Mouse (Mus musculus) yolk sac, embryonic 10.5 days (tissue): ENCODE measurements around the gene Hemgn.

Experiments used
- DNase-seq: peaks from one replicate; pipeline ENCODE4 v3.0.0-alpha.2; 2017; ENCODE audit warnings: low spot score

Gene Hemgn

DNA sequence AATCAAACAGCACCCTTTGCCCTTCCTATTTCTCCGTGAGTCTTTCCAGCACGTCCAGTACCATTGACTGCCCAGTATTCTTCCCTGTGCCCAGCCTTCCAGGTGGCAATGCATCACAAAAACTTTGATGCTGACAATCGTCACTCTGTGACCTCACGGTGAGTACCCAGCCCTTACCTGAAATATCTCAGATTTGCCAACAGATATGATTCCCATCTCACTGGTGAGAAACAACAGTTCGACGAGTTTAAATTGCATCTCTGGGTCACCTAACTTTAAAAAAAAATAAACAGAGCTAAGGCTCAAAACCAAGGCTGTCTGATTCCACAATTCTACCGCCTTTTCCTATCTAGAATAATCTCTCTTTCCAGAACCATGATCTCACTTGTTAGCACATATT lies at the start of gene Hemgn:
Gene Hemgn, minus strand, starts transcription at position 101 of the 400 bp plus-strand sequence.
- no peak for DNase-seq

DNA sequence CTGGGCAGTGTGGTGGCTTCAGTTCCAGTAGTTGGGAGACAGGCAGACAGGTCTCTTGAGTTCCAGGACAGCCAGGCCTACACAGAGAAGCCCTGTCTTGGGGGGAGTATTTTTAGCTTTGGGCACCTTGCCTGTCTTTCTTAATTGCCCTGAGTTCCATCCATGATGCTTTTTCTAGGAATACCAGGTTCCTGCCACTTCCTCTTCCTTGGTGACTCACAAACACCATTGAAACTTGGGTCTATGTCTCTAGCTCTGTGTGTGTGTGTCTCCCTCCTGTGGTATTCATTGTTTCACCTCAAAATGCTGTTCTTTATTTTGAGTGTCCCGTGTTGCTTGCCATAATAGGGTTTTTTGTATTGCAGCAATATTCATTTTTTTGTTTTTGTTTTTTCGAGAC lies 45.1 kb upstream of the Hemgn start:
- DNase-seq: no peak

DNA sequence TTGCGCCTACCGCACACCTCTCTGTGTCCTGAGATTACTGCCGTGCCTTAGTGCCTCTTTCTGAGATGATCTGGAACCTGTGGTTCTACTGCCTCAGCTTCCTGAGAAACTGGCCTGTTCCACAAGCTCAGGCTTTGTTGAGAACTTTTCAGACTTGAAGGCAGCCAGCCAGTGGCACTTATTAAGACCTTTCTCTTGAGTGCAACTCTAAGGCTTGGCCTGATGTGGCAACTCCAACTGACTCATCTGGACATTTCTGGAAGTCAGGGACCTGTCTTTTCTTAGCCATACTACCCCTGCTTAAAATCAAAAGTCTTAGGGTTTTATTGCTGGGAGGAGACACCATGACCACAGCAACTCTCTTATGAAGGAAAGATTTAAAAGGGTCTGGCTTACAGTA lies 43.9 kb upstream of the Hemgn start:
- no peak for DNase-seq

DNA sequence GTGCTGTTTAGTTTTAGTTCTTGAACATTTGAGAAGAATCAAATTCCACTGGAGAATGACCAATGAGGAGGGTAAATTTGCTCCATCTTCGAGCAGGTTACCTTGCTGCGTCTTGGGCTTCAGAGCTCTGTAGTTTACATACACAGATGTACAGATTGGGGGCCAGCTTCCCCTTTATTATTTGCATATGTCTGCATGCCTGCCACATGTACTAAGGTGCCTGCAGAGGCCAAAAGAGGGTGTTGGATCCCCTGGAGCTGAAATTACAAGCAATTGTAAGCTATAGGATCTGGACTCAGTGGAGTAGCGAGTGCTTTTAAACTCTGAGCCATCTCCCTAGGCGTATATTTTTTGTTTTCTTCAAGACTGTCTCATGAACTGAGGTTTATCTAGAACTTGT lies 43.5 kb upstream of the Hemgn start:
- no peak for DNase-seq

DNA sequence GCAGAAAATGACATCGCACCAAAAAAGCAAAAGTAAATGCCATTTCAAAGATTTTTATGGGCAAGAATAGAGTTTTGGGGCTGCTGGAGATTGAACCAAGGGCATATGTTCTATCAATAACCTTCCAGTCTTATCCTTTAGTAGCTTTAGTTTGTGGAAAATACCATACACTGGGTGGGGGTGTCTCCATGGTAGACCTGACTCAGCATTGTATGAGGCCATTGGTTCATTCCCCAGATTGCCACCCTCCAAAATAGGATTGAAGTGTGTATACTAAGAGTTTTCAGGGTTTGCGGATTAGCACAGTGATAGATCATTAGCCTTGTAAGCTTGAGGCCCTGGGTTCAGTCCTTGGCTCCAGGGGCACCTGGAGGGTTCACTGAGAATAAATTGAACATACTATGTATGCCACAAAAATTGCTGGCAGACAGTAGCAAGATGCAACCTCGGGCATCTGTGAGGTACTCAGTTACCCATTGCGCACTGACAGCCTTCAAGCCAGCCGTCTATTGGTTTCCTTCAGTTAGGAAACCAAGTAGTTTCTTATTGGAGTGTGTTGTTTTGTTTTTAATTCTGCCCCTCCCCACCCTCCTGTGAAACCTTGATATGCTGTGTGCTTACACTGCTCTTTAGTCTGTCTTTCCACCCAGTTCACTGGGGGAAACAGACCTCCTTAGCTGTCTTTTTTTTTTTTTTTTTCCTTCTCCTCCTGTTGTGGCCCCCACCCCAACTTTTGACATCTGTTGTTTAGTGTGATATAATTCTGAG lies 41.0 kb upstream of the Hemgn start:
- DNase-seq: no peak

DNA sequence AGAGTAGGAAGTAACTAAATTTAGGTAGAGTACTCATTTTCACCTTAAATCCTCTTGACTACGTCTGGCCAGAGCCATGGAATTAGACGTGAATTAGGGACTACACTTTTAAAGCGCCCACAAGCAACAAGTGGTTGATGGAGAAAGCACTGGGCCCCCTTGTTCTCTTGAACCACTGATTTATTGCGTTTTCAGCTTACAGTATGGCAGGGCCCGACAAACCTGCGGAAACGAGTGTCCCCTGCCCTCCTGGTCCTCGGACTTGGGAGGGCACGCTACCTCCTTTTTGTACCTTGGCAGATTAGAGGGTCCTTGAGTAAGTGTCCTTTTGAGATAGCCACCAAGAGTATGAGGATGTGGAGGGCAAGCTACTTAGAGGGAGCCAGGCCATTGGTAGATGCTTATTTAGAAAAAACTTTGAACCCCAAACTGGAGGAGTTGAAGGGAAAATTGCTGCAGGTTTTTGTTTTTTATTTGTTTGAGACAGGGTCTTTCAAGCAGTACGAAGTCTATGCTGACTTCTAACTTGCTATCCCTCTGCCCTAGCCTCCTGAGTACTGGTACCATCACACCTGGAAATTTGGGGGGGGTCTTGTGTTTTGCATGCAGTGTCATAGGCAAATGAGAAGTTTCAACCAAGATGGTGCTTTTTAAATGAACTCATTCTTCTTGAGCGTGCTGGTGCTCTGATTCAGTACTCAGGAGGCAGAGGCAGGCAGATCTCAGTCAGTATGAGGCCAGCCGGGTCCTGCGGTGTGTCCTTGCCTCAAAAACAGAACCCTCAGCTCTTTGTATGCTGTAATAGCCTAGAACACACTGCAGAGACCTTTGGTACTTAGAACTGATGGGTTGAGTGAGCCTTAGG lies 39.8 kb upstream of the Hemgn start:
- no peak for DNase-seq

DNA sequence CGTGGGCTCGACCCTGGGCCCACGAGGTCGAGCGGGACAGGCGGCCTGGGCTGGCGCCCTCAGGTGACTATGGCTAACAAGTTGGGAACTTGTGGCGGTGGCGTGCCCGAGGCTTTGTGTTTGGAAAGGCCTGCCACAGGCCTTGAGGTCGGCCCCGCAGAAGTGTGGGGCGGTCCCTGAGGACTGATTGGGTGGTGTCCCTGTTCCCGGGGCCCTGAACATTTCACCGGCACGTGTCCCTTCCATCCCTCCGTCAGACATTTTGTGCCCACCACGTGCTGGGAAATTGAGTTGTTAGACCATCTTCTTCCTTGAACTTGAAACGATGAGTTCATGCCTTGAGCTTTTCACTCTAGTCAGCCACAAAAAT lies 39.2 kb upstream of the Hemgn start:
- peak; percentile 79 for DNase-seq

DNA sequence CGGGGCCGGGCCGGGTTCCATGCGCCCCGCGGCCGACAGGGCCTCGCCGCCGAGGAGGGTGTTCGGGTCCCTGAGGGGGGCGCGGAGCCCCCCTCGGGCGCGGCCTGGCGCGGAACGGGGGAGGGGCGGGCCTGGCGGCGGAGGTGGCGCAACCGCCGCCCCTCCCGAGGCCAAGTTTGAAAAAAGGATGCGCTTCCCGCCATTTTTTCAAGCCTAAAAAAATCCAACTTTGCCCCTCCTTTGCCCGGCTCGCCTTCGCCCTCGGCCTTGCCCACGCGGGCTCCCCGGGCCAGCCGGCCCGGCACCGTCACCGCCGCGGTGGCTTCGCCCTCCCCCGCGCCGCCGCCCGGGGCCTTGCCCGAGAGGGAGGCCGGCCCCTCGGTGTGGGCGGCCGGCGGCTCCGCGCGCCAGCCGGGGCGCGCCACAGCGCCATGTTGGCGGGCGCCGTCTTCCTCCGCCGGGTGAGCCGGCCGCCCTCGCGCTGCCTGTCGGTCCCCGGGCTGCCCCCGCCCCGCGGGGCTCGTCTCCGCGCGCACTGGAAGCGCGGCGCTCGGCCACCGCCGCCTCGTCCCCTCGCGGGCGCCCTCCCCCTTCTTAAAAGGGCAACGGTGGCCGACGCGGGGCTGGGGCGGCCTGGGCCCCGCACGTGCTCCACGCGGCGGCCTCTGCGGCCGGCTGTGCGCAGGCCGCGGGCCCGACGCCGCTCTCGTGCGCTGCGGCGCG lies 38.6 kb upstream of the Hemgn start:
- peak; percentile 81 for DNase-seq

DNA sequence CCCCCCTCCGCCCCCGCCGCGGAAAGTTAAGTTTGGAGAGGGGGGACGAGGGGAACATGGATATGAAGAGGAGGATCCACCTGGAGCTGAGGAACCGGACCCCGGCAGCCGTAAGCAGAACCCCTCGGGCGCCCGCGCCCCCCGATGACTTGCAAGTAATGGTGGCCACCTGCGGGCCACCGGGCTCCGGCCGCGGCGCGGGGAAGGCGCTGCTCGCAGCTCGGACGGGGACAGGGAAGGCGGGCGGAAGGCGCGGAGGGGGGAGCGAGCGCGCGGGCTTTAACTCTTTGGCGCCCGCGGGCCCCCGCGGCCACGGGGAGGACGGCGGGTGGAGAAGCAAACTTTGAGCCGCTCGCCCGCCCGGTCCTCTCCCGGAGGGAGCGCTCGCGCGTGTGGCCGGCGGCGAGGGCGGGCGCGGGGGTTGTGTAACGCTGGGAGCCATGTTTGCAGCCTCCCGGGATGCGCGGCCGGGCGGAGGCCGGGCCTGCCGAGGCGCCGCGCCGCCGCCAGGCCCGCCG lies 38.0 kb upstream of the Hemgn start:
- DNase-seq: peak; percentile 74

DNA sequence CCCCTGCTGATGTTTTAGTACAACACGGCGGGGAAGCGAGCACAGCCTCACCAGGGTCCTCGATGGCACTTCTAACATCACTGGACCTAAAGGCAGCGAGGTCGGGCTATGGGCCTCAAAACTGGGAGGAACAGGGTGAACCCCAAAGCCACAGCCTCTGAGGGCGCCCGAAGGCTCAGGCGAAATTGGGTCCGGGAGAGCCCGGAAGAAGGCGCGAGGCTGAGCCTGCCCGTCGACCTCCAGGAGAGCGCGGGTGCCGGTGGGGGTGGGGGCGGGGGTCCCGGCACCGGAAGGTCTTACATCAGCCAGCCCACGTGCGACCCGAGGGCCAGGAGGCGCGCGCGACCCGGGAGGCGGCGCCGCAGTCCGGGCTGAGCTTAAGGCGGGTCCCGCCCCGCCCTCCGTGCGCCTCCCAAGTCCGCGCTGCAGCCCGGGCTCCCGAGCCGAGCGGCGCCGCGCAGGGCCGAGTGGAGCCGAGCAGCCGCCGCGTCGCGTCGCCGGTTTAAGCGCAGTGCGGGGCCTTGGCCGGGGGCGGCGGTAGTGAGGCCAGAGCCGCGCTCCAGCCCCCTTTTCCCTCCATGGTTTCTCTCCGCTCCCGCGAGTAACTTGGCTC lies 37.3 kb upstream of the Hemgn start, which contains the start of gene Anp32b:
Gene Anp32b, plus strand, starts transcription at position 384 of the 613 bp plus-strand sequence.
- DNase-seq: peak; percentile 91

DNA sequence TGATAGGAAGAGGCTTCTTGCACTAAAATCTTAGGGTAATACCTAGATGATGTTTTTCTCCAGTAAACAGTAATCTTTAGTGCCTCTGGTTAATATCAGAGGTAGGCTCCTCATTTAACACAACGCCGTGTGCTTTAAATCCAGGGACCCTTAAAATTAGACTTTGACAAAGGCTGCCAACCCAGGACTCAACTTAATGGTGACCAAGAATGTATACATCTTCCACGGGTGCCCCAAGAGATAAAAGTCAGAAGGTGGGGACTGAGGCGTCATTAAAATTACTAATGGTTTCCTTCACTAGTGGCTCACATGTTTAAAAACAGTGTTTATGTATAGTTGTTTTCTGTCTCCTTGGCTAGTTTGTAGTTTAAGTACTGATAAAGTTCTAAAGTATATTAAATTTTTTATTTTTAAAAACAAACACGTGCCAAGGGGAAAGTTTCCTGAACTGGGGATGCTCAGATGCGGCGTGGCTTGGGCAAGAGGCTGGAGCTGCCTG lies 36.8 kb upstream of the Hemgn start:
- DNase-seq: no peak

DNA sequence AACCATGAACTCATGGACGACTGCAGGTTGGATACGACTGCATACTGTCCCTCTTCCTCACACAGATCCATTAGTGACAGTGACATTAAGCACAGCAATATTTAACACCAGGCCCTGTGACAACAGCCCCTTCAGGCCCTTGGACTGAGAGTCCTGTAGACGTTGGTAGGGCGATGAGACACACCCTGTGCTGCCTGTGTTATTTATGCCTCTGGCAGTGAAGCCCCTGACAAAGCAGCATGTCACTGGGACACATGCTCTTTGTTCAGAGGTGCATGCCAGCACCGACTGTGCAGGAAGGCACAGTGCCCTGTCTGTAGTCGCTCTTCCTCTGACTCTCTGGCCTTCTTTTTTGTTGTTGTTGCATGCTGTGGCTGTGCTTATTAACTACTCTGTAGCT lies 35.6 kb upstream of the Hemgn start:
- no peak for DNase-seq

DNA sequence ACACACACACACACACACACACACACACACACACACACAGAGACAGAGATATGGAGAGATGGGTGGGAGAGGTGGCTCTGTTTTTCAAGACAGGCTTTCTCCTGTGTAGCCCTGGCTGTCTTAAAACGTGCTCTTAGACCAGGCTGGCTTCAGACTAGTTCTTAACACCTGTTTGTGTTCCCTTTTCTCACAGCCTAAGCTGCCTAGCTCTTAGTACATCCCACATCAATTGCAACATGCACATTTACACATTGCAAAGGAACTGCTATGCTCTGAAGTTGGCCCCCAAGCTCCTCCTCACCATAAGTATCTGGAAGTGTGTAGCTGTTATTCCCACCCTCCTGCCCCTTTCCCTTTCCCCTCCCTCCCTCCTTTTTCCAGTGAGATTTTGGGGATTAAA lies 34.2 kb upstream of the Hemgn start:
- DNase-seq: no peak

DNA sequence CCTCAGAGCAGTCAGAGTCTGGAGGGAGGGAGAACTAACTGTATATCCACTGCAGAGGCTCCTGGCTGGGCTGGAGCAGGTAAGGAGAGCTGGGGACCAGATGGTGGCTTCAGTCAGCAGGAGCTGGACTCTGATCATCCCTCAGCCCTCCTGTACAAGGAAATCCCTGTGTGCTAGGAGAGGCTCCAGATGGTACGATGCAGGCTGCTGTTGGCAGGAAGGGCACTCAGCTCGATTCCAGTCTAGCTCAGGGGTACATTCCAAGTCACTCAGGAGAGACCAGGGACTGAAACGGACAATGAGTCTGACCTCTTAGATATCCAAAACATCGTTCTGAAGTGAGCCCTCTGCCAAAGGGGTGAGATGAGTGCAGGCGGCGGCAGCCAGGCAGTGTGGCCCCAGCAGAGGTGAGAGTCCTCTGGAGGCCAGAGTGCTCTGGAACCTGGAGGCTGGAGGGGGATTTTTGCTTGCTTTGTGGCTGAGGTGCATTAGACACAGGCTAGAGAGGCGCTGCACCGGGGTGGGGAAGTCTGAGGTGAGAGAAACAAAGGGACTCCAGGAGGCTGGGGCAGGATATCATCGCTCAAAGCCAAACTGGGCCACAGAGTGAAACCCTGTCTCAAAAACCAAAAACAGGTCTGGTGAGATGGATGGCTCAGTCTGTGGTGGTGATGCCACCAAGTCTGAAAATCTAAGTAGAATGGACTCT lies 32.1 kb upstream of the Hemgn start:
- no peak for DNase-seq

DNA sequence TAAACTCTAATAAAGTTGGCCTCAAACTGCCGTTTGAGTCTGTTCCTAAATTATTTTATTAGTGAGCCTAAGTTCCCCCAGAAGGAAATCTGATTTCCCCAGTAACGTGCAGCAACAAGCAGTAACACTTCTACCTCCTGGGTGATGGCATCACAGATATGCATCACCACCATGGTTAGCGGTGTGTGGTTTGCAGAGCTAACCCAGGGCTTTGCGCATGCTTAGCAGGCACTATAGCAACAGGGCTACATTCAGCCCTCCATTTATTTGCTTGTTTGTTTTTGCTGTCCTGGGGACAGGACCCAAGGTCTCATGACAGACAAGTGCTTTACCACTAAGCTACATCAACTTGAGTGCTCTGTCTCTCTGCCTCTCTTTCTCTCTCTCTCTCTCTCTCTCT lies 29.2 kb upstream of the Hemgn start:
- DNase-seq: no peak

DNA sequence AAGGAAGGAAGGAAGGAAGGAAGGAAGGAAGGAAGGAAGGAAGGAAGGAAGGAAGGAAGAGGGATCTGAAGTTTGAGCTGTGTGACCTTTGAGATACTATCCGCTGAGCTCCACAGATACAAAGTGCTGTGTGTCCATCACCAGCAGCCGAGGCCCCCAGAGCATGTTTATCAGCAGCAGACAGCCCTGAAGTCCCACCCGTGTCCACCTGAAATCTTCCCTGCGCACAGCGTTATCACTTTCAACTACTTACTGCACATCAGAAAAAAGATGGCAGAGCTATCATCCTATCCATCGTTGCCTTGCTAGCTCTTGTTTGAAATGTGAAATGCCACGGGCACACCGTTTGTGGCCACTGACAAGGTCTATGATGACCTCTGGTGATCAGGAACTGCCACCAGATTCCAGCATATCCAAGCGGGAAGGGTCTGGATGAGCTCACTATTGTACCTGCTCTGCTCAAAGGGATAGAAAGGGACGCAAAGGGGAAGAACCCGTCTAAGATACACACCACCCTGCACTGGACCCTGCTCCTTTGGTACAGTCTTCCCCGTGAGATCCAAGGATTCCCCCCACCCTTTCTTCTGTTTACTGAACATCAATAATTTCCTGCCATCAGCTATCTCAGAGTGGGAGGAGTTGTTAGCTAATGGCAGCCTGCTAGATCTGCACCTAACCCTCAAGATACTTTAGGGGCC lies 19.2 kb upstream of the Hemgn start:
- DNase-seq: no peak

DNA sequence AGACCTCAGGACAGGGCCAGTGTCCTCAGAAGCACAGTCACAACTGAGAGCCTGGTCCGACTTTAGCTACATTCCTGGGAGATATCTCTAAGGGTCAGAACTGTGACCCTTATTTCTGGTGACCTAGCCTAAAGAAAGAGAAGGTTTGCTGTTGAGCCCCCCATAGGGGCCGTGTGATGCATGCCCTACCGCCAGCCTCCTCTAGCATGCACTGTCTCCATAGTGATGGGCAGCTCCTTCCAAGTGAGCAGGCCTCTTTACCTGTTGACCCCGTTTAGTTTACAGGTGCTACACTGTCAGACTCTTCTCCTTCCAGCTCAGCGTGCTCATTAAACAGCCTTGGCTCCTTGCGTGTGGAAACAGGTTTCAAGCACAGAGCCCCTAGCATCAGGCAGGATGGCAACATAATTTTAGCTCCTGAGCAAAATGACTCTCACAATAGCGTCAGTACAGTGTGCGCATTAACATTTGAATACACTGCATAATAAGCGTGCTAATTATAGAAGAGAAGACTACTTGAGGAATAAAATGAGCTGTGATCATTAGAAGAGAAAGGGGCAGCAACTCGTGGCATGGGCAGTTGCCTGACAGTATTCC lies 15.7 kb upstream of the Hemgn start:
- no peak for DNase-seq

DNA sequence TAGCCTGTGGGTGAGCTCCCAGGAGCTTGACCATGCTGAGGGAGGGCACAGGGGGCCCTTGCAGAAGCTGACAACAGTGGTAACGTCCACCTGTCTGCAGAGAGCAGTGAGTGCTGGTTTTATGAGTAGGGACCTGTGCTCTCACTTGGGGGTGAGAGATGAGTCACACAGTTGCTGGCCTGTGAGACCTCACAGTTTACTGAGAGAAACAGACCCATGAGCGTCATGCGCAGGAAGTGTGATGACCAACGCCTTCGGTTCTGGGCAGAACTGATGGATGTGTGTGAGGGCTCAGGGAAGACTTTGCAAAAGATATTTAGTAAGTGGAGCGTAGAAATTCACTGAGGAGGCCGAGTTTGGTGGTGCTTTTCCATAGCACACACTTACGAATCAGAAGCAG lies 9.3 kb upstream of the Hemgn start:
- no peak for DNase-seq

DNA sequence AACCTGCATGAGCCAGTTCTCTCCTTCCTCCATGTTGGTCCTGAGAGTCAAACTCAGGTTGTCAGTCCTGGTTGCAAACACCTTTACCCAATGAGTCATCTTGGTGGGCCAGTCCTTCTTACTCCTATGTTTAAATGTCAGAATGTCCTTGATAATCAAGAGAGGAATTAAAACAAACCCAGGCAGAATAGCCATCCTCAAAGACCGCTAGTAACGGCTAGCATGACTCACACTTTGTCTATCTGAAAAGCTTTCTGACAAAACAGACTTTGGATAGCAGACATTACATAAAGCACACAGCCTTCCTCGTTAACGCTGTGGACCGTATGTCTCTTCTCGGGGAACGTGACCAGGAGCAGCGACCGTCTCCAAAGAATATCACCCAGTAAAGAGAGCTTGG lies 5.5 kb upstream of the Hemgn start:
- DNase-seq: no peak

DNA sequence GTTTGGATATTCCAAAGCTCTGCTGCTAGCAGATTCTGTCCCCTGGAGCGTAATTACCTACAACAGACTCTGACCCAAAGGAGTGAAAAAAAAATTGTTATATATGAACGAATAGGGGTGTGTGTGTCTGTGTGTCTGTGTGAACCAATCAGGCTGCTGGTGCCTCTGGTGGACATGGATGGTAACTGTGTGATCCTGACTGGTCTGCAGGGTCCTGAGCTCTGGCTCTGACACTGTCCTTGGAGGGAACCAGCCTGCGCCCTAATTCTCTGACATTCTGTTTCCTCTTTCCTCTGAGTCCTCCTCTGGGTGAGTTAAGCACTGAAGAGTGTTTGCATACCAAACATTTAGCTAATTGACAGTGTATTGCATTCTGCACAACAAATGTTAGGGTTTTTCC lies 4.2 kb upstream of the Hemgn start:
- DNase-seq: no peak
